Mouse (Mus musculus): ENCODE data around the gene Rapgef2. TPM values are rescaled to one million over a fixed set of nuclear protein-coding genes. Genes with fewer than 3 reads are reported as not detected.

The Rapgef2 gene
- total and polyA plus RNA-seq, 2 experiments from 2014 or later, result 9.6 to 56.9 TPM

- H3K9me3 ChIP-seq (ENCODE audit: low read length), result no peaks in the 10 kb centered on the region
- no peak overlapping the region for H3K4me3 ChIP-seq (ENCODE audit: low read depth, low read length)
- no peak for DNase-seq (ENCODE audit: low spot score)
- H3K4me2 ChIP-seq (ENCODE audit: low read depth, low read length, poor library complexity, severe bottlenecking), result no peak overlapping the region
- H3K27ac ChIP-seq (ENCODE audit: low read depth, low read length), result no peak overlapping the region
- 40% methylated on average over 10 of the region's 10 CpGs for WGBS
- no peaks in the 10 kb centered on the region for H3K27me3 ChIP-seq (ENCODE audit: insufficient read depth, low read length)
- peaks cover 2% of the 10 kb centered on the region; the same call in 1 of the 2 replicates for H3K4me1 ChIP-seq (ENCODE audit: insufficient read depth, low read length)
- ATAC-seq (ENCODE audit: low FRiP score), result no peak
- TF ChIP-seq CTCF (IDR thresholded peaks at IDR 0.05), result no peak
- no peaks in the 10 kb centered on the region for H3K36me3 ChIP-seq (ENCODE audit: insufficient read depth, low read length)
- H3K9ac ChIP-seq (replicated peaks; ENCODE audit: low read length, poor library complexity, severe bottlenecking), result peak overlapping the region; percentile 33; the same call in 1 of the 2 replicates
Measured at GRCm38 (mm10) chr3:79219144-79219930, 67.0 kb downstream of the Rapgef2 start.

- Histone ChIP-seq H3K4me2 (ENCODE audit: low read depth, low read length, poor library complexity, severe bottlenecking) (no peak overlapping the region), H3K9me3 (ENCODE audit: low read length) (no peaks in the 10 kb centered on the region), H3K9ac (replicated peaks; ENCODE audit: low read length, poor library complexity, severe bottlenecking) (no peak overlapping the region; the same call in 1 of the 2 replicates), H3K36me3 (ENCODE audit: insufficient read depth, low read length) (no peaks in the 10 kb centered on the region), H3K4me1 (ENCODE audit: insufficient read depth, low read length) (peaks cover 2% of the 10 kb centered on the region; the same call in 1 of the 2 replicates), H3K27me3 (ENCODE audit: insufficient read depth, low read length) (no peaks in the 10 kb centered on the region), H3K27ac (ENCODE audit: low read depth, low read length) (no peak overlapping the region; the same call in 1 of the 2 replicates), H3K4me3 (ENCODE audit: low read depth, low read length) (no peak overlapping the region)
- DNase-seq (ENCODE audit: low spot score) (no peak), ATAC-seq (ENCODE audit: low FRiP score) (no peak)
- 14% methylated on average over 4 of the region's 4 CpGs for WGBS
- no peak for TF ChIP-seq CTCF (IDR thresholded peaks at IDR 0.05)
Measured at GRCm38 (mm10) chr3:79218566-79219051, 67.7 kb downstream of the Rapgef2 start.

- WGBS, result 69% methylated on average over 5 of the region's 5 CpGs
- no peaks in the 10 kb centered on the region for H3K4me1 ChIP-seq (ENCODE audit: insufficient read depth, low read length)
Measured at GRCm38 (mm10) chr3:79210243-79210642, 76.1 kb downstream of the Rapgef2 start.

GRCm38 (mm10) chr3:79207216-79207615 is 79.1 kb downstream of the Rapgef2 start:
- Histone ChIP-seq H3K4me1 (ENCODE audit: insufficient read depth, low read length) (no peaks in the 10 kb centered on the region), H3K36me3 (ENCODE audit: insufficient read depth, low read length) (no peaks in the 10 kb centered on the region), H3K9ac (replicated peaks; ENCODE audit: low read length, poor library complexity, severe bottlenecking) (no peak overlapping the region), H3K9me3 (ENCODE audit: low read length) (no peaks in the 10 kb centered on the region), H3K4me2 (ENCODE audit: low read depth, low read length, poor library complexity, severe bottlenecking) (no peak overlapping the region), H3K4me3 (ENCODE audit: low read depth, low read length) (no peak overlapping the region), H3K27ac (ENCODE audit: low read depth, low read length) (no peak overlapping the region), H3K27me3 (ENCODE audit: insufficient read depth, low read length) (no peaks in the 10 kb centered on the region)
- DNase-seq (ENCODE audit: low spot score), result no peak
- TF ChIP-seq CTCF (IDR thresholded peaks at IDR 0.05), result no peak
- 91% methylated on average over 2 of the region's 2 CpGs for WGBS
- ATAC-seq (ENCODE audit: low FRiP score), result no peak

More at GRCm38 (mm10) chr3:79210243-79210642, 76.1 kb downstream of the Rapgef2 start:
- H3K9ac ChIP-seq (replicated peaks; ENCODE audit: low read length, poor library complexity, severe bottlenecking), result no peak overlapping the region
- ATAC-seq (ENCODE audit: low FRiP score) (no peak), DNase-seq (ENCODE audit: low spot score) (no peak)
- H3K9me3 ChIP-seq (ENCODE audit: low read length), result no peaks in the 10 kb centered on the region
- TF ChIP-seq CTCF (IDR thresholded peaks at IDR 0.05), result no peak
- H3K27me3 ChIP-seq (ENCODE audit: insufficient read depth, low read length), result no peaks in the 10 kb centered on the region
- H3K36me3 ChIP-seq (ENCODE audit: insufficient read depth, low read length), result no peaks in the 10 kb centered on the region
- no peak overlapping the region for H3K4me2 ChIP-seq (ENCODE audit: low read depth, low read length, poor library complexity, severe bottlenecking)
- H3K27ac ChIP-seq (ENCODE audit: low read depth, low read length), result no peak overlapping the region
- no peak overlapping the region for H3K4me3 ChIP-seq (ENCODE audit: low read depth, low read length)

GRCm38 (mm10) chr3:79206524-79206923 is 79.8 kb downstream of the Rapgef2 start:
- 97% methylated on average over 7 of the region's 7 CpGs for WGBS

GRCm38 (mm10) chr3:79205981-79206380 is 80.3 kb downstream of the Rapgef2 start:
- 82% methylated on average over 4 of the region's 4 CpGs for WGBS
- Histone ChIP-seq H3K4me3 (ENCODE audit: low read depth, low read length) (no peak overlapping the region), H3K9ac (replicated peaks; ENCODE audit: low read length, poor library complexity, severe bottlenecking) (no peak overlapping the region), H3K27ac (ENCODE audit: low read depth, low read length) (no peak overlapping the region), H3K4me2 (ENCODE audit: low read depth, low read length, poor library complexity, severe bottlenecking) (no peak overlapping the region), H3K4me1 (ENCODE audit: insufficient read depth, low read length) (no peaks in the 10 kb centered on the region), H3K9me3 (ENCODE audit: low read length) (no peaks in the 10 kb centered on the region), H3K36me3 (ENCODE audit: insufficient read depth, low read length) (no peaks in the 10 kb centered on the region), H3K27me3 (ENCODE audit: insufficient read depth, low read length) (no peaks in the 10 kb centered on the region)
- DNase-seq (ENCODE audit: low spot score) (no peak), ATAC-seq (ENCODE audit: low FRiP score) (no peak)
- no peak for TF ChIP-seq CTCF (IDR thresholded peaks at IDR 0.05)

More at GRCm38 (mm10) chr3:79206524-79206923, 79.8 kb downstream of the Rapgef2 start:
- Histone ChIP-seq H3K27me3 (ENCODE audit: insufficient read depth, low read length) (no peaks in the 10 kb centered on the region), H3K36me3 (ENCODE audit: insufficient read depth, low read length) (no peaks in the 10 kb centered on the region), H3K4me2 (ENCODE audit: low read depth, low read length, poor library complexity, severe bottlenecking) (no peak overlapping the region), H3K27ac (ENCODE audit: low read depth, low read length) (no peak overlapping the region), H3K9ac (replicated peaks; ENCODE audit: low read length, poor library complexity, severe bottlenecking) (no peak overlapping the region), H3K4me1 (ENCODE audit: insufficient read depth, low read length) (no peaks in the 10 kb centered on the region), H3K9me3 (ENCODE audit: low read length) (no peaks in the 10 kb centered on the region), H3K4me3 (ENCODE audit: low read depth, low read length) (no peak overlapping the region)
- no peak for DNase-seq (ENCODE audit: low spot score)
- TF ChIP-seq CTCF (IDR thresholded peaks at IDR 0.05), result no peak
- no peak for ATAC-seq (ENCODE audit: low FRiP score)

Measured in midbrain, postnatal 0 days (tissue).